Mouse (Mus musculus): Measurements from ENCODE around the gene Olfr339. TPM values are rescaled to one million over a fixed set of nuclear protein-coding genes. Genes with fewer than 3 reads are reported as not detected.
"Not testable (repeated sequence)": the region's sequence is repeated elsewhere in the genome, so short reads cannot be mapped to it uniquely, and the experiment has no call there.

Olfr339 gene
- total RNA-seq (2021) = not detected

GRCm38 (mm10) chr2:36418647-36419046 lies at the start of gene Olfr339:
TSS of gene Olfr339 (plus strand) at chr2:36418947.
- DNase-seq (ENCODE audit: low spot score in 2 of 2) = no peak
- intact Hi-C loops (cut with DNase I) = no loop called here

GRCm38 (mm10) chr2:36373219-36373618 lies 45.5 kb upstream of the Olfr339 start, which contains the start of gene Olfr338:
TSS of gene Olfr338 (plus strand) at chr2:36373519.
- intact Hi-C loops (cut with DNase I) = no loop called here
- DNase-seq (ENCODE audit: low spot score in 2 of 2) = no peak

GRCm38 (mm10) chr2:36415174-36415573 lies 3.6 kb upstream of the Olfr339 start:
- DNase-seq (ENCODE audit: low spot score in 2 of 2); intact Hi-C loops (cut with DNase I): not testable (repeated sequence)

- intact Hi-C loops (cut with DNase I) = not testable (repeated sequence)
These were observed 3.2 kb upstream of the Olfr339 start for GRCm38 (mm10) chr2:36415591-36415990.

GRCm38 (mm10) chr2:36452287-36452686 lies 33.5 kb downstream of the Olfr339 start, which contains the start of gene Olfr340:
TSS of gene Olfr340 (plus strand) at chr2:36452587.
- intact Hi-C loops (cut with DNase I) = no loop called here
- no peak for DNase-seq (ENCODE audit: low spot score in 2 of 2)

More at GRCm38 (mm10) chr2:36415591-36415990, 3.2 kb upstream of the Olfr339 start:
- DNase-seq (ENCODE audit: low spot score in 2 of 2) = not testable (repeated sequence)

- intact Hi-C loops (cut with DNase I) = no loop called here
- DNase-seq (ENCODE audit: low spot score in 2 of 2) = no peak
These were observed 54.9 kb downstream of the Olfr339 start for GRCm38 (mm10) chr2:36473634-36474033.

Other genes starting within 250 kb of the Olfr339 start
- 10 to 100 TPM; 15.5 to 19.8 TPM for gene Ptgs1, start 188.5 kb upstream of the Olfr339 start, total RNA-seq (2021)
- gene Olfr338, start 45.4 kb upstream of the Olfr339 start, total RNA-seq (2021) = not detected
- not detected for gene Olfr340, start 33.6 kb downstream of the Olfr339 start, total RNA-seq (2021)
- gene Olfr341, start 63.5 kb downstream of the Olfr339 start, total RNA-seq (2021) = not detected
- gene Olfr342, start 106.1 kb downstream of the Olfr339 start, total RNA-seq (2021) = not detected
- under 1 TPM in 1 of 2 experiments, not detected in 1; 0.05 TPM for gene Olfr344, start 147.7 kb downstream of the Olfr339 start, total RNA-seq (2021)
- gene Olfr345, start 221.1 kb downstream of the Olfr339 start, total RNA-seq (2021) = not detected

Measured in left cerebral cortex, postnatal 25 days (tissue).